Mouse (Mus musculus): ENCODE results near the gene Gpr132.

DNA sequence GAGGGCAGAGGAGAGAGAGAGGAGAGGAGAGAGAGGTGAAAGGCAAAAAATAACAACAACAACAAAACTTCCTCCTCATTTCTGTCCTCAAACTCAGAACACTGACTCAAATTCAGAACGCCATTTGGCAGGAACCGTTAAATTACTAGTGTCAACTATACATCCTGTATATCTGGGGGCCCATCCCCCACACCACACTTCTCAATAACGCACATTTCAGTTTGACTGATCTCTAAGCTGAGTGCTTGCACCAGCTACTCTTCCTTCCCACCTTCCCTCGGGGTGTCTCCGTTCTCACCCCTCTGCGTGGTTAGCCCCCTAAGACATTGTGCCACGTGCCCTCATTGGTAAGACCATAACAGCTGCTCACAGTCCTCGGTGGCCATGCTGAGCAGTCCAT lies 8.1 kb downstream of the Gpr132 start:
- TF ChIP-seq MAX (IDR thresholded peaks at IDR 0.05; ENCODE audit: low read length), result peak; percentile 79
- peak; percentile 60 for TF ChIP-seq CHD2 (IDR thresholded peaks at IDR 0.05; ENCODE audit: low read length)
- TF ChIP-seq TBP (IDR thresholded peaks at IDR 0.05; ENCODE audit: low read depth, low read length), result 0 out of 2 replicates have a peak, but pooled peaks have one; percentile 35
- no peak for TF ChIP-seq RCOR1 (IDR thresholded peaks at IDR 0.05; ENCODE audit: low read depth, low read length)
- TF ChIP-seq HCFC1 (IDR thresholded peaks at IDR 0.05; ENCODE audit: low read depth, low read length), result no peak
- TF ChIP-seq E2F4 (IDR thresholded peaks at IDR 0.05; ENCODE audit: borderline replicate concordance, low read depth, low read length), result no peak
- TF ChIP-seq POLR2A (IDR thresholded peaks at IDR 0.05; ENCODE audit: control insufficient read depth in 1 of 2, insufficient read depth in 1 of 2, low read depth in 1 of 2, low read length in 2 of 2, poor library complexity in 1 of 2), result 0 out of 4 replicates have a peak, but pooled peaks of 1 of the 2 experiments have one; percentile 17
- TF ChIP-seq GATA1 (IDR thresholded peaks at IDR 0.05; ENCODE audit: low read depth, low read length), result no peak

Measured in MEL (cell line).